Mouse (Mus musculus) skeletal muscle tissue, adult 2 months (tissue): ENCODE data around the gene Natd1.
A peak's percentile ranks its signal among the peaks of the same experiment; 100 is the strongest.
"Not testable (repeated sequence)": the region's sequence is repeated elsewhere in the genome, so short reads cannot be mapped to it uniquely, and the experiment has no call there.

ENCODE experiments used
- DNase-seq: peaks from one replicate; pipeline ENCODE4 v3.0.0-alpha.2; 2012; ENCODE audit warnings: low read depth, low spot score

Natd1 gene

DNA sequence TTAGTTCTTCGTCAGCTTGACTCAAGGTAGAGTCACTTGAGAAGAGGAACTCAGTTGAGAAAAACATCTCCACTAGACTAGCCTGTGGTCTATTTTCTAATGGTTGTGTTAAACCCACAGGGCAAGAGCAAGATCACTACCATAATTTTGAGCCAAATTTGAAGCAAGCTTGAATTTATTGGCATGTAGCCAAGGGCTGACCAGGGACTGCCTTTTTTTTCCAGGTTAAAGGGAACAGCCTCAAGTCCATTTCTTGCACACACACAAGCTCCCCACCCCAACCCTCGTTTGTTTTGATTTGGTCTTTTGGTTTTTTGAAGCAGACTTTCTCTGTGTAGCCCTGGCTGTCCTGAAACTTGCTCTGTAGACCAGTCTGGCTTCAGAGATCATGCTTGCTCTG, 24.7 kb downstream of the Natd1 start:
- DNase-seq: no peak

DNA sequence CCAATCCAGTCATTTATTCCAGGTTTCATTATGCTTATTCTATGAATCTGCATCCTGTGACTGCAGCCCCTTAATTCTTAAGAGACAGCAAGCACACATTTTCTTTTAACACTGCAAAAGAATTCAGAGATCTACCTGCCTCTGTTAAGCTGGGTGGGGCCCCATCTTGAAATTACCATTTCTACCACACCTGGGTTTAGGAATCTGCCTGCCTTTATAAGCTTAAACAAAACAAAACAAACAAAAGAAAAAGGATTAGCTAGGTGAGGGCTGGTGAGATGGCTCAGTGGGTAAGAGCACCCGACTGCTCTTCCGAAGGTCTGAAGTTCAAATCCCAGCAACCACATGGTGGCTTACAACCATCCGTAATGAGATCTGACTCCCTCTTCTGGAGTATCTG, 27.6 kb downstream of the Natd1 start:
- not testable (repeated sequence) for DNase-seq

DNA sequence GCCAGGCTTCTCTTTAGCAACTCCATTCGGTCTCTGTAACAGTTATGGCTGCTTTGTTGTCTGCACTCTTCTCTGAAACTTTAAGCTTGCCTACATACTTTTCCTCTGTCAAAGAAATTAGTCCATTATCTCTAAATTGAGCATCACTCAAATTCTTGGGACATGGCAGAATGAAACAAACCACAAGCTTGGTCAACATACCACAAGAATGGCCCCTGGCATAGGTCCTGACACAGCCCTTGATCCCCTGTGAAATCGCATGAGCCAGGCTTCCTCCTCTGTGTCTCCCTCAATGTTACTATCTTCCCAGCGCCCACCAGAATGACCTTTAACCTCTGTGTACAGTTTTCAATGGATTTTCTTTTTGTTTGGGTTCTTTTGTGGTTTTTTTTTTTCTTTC, 32.2 kb downstream of the Natd1 start:
- DNase-seq: no peak

DNA sequence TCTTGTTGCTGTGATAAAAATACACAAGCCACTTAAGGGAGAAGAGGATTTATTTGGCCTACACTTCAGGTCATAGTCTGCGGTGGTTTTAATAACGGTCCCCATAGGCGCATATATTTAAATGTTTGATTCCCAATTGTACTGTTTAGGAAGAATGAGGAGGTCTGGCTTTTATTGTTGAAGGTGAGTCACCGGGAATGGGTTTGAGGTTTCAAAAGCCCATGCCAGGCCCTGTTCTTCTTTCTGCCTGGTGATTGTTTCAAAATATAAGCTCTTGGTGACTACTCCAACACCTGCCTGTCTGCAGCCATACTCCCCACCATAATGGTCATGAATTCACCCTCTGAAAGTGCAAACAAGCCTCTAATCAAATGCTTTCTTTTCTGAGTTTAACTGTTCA, 34.0 kb downstream of the Natd1 start:
- DNase-seq: no peak

DNA sequence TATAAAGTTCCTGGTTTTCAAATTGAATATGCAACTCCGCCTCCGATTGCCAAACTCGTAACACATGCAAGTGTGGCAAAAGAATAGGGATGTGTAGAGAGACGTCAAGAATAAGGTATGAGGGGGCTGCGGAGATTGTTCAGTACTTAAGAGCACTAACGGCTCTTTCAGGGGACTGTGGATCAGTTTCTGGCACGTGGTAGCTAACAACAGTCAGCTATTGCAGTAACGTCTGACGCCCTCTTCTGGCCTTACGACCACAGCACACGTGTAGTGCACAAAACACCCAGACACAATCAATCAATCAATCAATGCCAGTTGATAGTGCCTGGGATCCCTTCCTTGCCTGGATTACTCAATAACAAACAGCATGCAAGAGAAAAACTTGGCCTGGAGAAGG, 35.1 kb downstream of the Natd1 start:
- peak; percentile 72 for DNase-seq

DNA sequence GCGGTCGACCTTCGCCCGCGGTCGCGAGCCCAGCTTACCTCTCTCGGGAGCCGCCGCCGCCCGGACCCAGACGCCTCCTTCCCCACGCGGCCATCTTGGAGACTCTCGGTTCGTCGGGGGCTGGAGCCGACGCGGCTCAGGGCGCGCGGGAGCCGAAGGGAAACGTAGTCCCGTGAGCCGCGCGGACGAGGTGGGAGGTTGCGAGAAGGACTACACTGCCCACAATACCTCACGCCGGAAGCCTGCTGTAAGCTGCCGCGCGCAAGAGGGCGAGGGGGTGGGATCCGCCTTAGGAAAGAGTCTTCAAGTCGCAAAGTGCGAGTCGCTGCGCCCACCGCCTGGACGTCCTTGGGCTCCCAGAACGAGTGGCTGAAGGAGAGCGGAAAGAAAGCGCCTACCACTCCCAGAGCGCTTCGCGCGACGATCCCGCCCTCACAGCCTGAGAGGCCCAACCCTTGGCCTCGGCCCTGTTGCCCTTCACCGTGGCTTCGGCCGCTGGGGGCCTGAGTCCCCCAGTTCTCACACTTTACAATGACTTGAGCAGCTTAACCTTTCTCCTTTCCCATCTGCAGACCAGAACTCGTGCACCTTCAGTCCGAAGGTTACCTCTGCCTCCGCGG, 35.8 kb downstream of the Natd1 start, which contains the start of gene Tmem11:
Tmem11 (minus strand) TSS at position 598 of the 620 bp plus-strand sequence.
- peak; percentile 96 for DNase-seq

DNA sequence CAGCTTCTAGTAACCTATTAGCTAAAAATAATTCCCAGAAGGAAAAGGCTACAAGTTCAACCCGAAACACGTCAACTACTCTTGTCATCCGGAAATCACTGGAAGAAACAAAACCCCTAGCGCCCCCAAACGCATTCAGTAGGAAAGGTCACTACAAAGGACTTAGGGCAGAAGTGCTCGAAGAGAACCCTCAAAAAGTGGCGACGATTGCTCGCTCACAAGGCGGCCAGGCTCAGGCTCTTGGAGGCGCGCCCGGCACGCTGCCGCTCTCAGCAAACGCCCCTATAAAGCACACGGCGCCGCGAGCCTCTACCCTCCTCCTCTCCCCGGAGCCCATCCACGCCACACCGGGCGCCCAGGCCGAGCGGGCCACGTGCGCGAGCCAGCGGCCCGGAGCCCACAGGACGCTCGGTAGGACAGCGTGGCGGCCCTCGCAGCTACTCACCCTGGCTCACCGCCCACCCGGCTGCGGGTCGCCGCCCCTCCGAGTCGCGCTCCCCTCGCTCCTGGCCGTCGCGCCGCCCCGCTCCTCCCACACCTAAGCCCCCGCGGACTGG, 36.4 kb downstream of the Natd1 start:
- DNase-seq: peak; percentile 67

DNA sequence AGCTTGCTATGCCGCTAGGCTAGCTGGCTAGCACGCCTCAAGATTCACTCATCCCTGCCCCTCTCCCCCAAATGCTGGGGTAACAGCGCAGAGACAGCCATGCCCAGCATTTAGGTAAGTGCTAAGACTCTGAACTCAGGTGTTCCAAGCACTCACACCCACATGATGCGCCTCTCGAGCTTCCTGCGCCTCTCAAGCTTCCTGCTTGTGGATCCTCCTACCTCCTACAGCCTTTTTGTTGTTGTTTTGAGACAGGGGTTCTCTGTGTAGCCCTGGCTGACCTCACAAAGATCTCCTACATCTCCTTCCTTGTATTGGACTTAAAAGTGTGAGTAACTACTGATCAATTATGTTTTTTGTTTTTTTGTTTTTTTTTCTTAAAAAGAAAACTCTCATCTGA, 41.4 kb downstream of the Natd1 start:
- no peak for DNase-seq

DNA sequence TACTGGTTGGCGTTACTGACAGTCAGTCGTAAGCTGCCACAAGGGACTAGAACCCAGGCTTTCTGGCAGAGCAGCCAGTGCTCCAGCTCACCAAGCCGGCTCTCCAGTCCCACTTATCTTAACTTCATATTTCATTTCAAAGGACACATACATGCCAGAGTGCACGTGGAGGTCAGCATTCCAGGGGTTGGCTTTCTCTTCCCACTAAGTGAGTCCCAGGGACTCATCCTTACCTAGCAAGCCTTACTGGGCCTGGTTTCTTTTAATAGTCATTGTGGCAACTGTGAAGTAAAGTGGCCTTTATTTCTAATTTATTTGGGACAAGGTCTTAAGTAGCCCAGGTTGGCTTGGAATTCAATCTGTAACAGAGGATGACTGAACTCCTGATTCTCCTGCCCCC, 43.1 kb downstream of the Natd1 start:
- no peak for DNase-seq

DNA sequence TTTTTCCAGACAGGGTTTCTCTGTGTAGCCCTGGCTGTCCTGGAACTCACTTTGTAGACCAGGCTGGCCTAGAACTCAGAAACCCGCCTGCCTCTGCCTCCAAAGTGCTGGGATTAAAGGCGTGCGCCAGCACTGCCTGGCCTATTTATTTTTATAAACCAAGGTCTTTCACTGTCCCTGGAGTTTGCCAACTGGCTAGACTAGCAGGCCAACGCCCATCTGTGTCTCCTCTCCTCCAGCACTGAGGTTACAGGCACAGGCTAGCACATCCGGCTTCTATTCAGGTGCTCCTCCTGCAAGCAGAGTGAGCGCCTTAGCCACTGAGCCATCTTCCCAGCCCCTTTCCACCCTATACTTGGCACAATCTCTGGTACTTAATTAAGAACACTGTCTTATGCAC, 45.1 kb downstream of the Natd1 start:
- not testable (repeated sequence) for DNase-seq

DNA sequence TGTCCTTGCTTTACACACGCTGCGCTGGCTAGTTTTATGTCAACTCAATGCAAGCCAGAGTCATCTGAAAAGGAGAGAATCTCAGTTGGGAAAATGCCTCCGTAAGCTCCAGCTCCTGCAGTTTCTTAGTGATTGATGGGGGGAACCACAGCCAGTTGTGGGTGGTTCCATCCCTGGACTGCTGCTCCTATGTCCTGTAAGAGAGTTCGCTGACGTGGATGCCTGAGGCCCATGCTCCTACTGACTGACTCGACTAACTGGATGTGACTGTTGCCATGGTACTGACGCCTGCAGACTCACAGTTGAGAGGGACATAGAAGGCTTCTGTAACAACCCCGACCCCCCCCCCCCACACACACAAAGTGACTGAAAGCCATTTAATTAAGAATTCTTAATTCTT, 46.6 kb downstream of the Natd1 start:
- no peak for DNase-seq

DNA sequence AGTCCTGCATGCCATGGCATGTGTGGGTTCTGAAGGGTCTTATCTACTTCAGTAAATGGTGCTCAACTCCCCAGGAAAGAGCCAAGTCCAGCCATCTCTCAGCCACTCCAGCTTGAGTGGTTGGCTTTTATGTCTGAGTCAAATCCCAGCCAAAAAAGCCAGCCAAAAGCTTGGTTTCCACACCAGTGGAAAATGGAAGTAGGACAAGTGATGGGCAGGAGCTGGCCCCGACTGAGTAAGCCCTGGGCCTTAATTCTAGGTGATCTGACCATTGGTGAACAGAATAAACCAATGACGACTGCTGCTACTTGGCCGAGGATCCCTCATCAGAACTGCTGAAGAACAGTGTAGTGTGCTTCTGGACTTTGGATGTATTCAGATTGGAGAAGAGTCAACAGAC, 47.1 kb downstream of the Natd1 start:
- no peak for DNase-seq

DNA sequence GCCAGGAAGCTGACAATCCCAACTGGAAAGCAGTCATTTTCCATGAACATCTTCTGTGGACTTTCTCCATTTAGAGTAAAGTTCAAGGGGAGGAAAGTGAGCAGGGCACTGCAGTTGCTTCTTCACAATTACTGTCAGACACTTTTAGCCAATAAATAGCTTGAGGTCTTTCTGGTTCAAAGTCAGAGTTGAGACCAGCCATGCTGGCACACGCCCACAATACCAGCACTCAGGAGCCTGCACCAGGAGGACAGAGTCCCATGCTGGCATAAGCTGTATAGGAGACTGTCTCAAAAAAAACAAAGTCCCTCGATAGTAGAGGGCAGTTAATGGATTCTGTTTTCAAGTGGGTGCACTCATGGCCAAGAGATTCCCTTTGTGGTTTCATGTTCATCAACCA, 48.5 kb downstream of the Natd1 start:
- DNase-seq: no peak

DNA sequence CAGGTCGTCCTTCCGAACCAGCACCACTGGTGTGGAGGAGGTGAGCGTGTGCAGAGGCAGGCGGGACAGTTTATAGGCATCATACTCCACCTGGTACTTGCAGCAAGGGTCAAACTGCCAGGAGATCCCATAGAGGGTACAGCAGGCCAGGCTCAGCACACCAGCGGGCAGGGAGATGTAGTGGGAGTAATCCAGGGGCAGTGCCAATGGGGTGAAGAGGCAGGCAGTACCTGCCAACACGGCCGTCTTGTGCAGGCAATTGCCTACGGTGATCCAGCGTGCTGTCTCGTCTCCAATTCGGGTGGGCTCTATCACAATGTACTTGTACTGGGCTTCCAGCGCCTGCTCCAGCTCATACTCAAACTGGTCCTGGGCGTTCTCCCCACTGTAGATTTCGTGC, 49.6 kb downstream of the Natd1 start:
- DNase-seq: peak; percentile 42

DNA sequence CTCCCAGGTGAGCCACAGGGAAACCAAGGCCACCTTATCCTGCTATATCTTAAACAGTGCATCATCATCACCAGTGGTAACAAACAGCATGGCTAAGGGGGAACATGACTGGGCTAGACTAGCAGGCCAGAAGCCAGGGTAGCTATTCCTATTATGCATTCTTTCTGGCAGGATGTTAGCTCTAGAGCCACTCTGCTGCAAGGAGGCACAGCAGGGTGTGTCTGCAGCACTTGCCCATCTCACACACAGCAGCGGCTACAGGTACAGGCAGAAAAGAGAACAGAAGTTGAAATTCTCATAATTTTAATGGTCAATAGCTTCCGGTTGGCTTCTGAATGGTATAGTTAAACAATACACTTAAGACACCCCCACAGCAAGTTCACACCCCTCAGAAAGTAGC, 50.4 kb downstream of the Natd1 start:
- DNase-seq: no peak

DNA sequence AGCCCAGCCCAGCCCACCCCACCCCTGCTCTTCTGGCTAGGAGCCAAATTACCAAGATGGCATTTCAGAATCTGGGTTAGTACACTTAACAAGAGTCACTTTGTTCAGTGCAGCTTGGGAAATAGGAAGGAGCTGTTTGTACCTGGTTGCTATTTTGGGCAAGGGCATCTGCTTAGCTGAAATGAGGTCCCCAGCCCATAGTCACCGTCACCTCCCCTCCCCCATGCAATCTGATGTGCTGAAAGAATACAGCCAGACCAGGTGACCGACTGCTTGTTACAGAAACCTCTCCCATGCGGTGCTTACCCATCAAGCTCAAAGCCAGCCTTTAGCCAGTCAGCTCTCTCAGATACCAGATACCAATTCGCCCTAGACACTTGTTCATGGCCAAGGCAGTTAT, 51.4 kb downstream of the Natd1 start:
- peak; percentile 54 for DNase-seq

DNA sequence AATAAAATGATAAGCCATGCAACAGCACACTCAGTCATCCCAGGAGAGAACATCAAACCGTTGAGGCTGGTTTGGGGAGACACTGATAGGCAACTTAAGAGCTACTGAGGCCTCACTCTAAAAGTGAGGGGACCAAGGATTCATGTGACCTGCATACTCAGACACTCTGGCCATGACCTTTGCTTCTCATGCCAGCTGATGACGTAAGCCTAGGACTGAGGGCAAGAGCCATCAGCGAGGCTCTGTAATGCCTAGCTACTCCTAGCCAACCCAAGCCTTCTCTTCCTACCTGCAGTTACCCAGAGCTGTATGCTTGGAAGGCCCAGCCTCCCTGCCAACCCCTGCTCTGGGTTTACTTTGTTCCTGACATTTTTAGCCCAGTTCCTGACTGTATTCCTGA, 52.6 kb downstream of the Natd1 start:
- DNase-seq: no peak

DNA sequence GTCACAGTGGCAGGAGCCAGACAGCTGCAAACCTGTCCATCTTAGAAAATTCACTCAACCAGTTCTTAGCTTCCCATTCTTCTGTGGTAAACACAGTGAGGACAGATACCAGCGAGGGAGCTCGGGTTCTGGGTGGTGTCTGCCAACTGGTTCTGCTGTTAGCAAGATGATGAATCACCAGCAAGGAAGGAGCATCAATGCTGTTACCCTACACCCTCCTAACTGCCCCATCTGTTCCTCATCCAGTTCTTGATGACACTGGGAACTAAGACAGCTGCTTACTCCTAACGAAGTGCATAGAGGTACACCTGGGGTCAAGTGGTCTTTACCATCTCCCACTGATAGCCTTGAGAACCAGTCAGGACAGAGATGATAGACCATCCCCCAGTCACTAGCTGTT, 58.0 kb downstream of the Natd1 start:
- no peak for DNase-seq
